Mouse (Mus musculus): ENCODE data around the gene Pigyl.

Gene Pigyl

GRCm38 (mm10) chr9:22196412-22196811 is 39.8 kb downstream of the Pigyl start:
- DNase-seq (ENCODE audit: low read depth) = no peak
